Mouse (Mus musculus) kidney, adult 2 months (tissue): Measurements from ENCODE around the gene Mgat4b. TPM values are rescaled to one million over a fixed set of nuclear protein-coding genes. Genes with fewer than 3 reads are reported as not detected.

Experiments
- DNase-seq: peaks from one replicate; pipeline ENCODE4 v3.0.0; 2021
- H3K27ac ChIP-seq: fragments of 200-500 bp; 2 replicates; pipeline ENCODE4 v1.5.1; 2012; ENCODE audit warnings: low read depth, low read length, control low read depth, inconsistent platforms; ENCODE audit not compliant: insufficient read depth
- H3K27me3 ChIP-seq: fragments of 200-500 bp; replicated peaks from 2 replicates; pipeline ENCODE4 v1.6.1; 2012; ENCODE audit warnings: mild to moderate bottlenecking, moderate library complexity, low read length, inconsistent platforms; ENCODE audit not compliant: control insufficient read depth, insufficient read depth
- H3K36me3 ChIP-seq: fragments of 200-500 bp; 2 replicates; pipeline ENCODE4 v1.6.1; 2012; ENCODE audit warnings: mild to moderate bottlenecking, moderate library complexity, low read length, inconsistent platforms; ENCODE audit not compliant: control insufficient read depth, insufficient read depth
- H3K4me1 ChIP-seq: fragments of 200-500 bp; 2 replicates; pipeline ENCODE4 v1.6.1; 2011; ENCODE audit warnings: low read length; ENCODE audit not compliant: control insufficient read depth, insufficient read depth
- H3K4me3 ChIP-seq: fragments of 200-500 bp; 2 replicates; pipeline ENCODE4 v1.5.1; 2011; ENCODE audit warnings: mild to moderate bottlenecking, low read depth, low read length, control low read depth; ENCODE audit not compliant: insufficient read depth
- CTCF ChIP-seq: fragments of 200-500 bp; conservative IDR thresholded peaks from 2 replicates; pipeline ENCODE4 v1.5.1; 2011; ENCODE audit warnings: low read depth, mild to moderate bottlenecking, control low read depth, low read length, moderate library complexity, mixed read lengths; ENCODE audit not compliant: insufficient read depth, insufficient read length
- POLR2A ChIP-seq: fragments of 200-500 bp; IDR thresholded peaks from one replicate; pipeline ENCODE4 v1.6.1; 2011; ENCODE audit warnings: low read depth, low read length, control low read depth
- WGBS: fragments of 180-500 bp; shearing (Covaris S2); methylation state at CpG from one replicate; pipeline ENCODE4 v1.1.7; 2018; 5-methylcytosine and 5-hydroxymethylcytosine counted together
- polyA plus RNA-seq: library from polyadenylated mRNA; depleted of rRNA; stranded (reverse); fragments of >200 nt; gene quantifications from 2 replicates; pipeline ENCODE4 v1.2.3, GENCODE M21; 2012

Gene Mgat4b
- polyA plus RNA-seq, 1 experiment: 85.4 TPM

DNA sequence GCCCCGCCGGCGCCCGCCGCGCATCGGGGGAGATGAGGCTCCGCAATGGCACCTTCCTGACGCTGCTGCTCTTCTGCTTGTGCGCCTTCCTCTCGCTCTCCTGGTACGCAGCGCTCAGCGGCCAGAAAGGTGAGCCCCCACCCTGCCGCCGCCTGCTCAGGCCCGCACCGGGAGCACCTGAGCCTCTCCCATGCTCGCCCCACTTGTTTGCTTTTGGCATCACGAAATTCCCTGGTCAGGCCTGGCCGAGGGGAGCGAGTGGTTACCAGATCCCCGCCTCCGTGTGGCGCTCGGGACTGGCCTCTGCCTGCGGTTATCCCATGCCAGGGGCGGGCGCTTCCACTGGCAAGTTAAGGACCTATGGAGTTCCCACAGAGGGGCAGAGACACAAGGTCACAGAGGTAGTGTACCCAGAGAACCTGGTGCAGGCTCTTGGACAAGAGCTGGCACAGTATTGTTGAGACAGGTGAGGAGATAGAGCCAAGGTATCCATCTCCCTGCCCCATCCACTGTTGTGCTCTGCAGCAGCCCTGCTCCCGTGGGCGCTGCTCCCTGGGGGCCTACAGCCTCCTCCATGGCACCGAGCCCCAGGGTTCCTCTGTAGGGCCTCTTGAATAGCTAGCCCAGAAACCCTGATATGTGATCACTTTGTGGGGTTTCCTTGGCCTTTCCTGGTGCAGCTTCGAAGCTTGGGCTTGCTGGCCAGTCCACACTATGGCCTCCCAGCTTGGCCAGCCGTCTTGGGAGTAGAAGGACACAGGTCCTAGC lies 15.1 kb downstream of the Mgat4b start:
- H3K36me3 ChIP-seq: no peaks in the 10 kb centered on the region; the same call in 1 of the 2 replicates
- peak overlapping the region; percentile 80 for H3K27ac ChIP-seq
- peak; percentile 69 for DNase-seq
- no peaks in the 10 kb centered on the region for H3K27me3 ChIP-seq
- 2% methylated on average over 34 of the region's 34 CpGs for WGBS
- H3K4me3 ChIP-seq: peak overlapping the region; percentile 89
- TF ChIP-seq POLR2A: no peak
- no peak for TF ChIP-seq CTCF
- peaks cover 31% of the 10 kb centered on the region for H3K4me1 ChIP-seq

DNA sequence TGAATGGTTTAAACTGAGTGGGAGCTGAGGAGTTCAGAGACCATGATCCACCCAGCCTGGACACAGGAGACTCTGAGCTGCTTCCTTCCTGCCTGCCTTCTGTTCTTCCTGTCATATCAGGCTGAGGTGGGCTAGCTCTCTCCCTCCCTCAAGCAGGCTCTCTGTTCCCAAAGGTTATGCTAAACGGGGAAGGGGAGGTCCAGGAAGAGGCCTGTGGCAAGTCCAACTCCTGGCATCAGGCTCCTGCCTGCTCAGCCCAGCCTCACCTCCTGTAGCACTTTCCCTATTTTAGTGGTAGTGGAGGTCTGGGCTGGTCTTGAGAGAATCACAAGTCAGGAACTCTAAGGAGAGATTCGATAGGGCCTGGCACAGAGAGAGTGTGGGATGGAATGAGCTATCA lies 15.7 kb downstream of the Mgat4b start:
- Histone ChIP-seq H3K27ac (peak overlapping the region; percentile 80), H3K36me3 (no peaks in the 10 kb centered on the region; the same call in 1 of the 2 replicates), H3K4me1 (peaks cover 31% of the 10 kb centered on the region), H3K4me3 (peak overlapping the region; percentile 89), H3K27me3 (no peaks in the 10 kb centered on the region)
- no peak for TF ChIP-seq CTCF
- no peak for TF ChIP-seq POLR2A
- 5% methylated on average over 2 of the region's 2 CpGs for WGBS
- no peak for DNase-seq

GRCm38 (mm10) chr11:50227226-50227625 lies 16.5 kb downstream of the Mgat4b start:
- Histone ChIP-seq H3K4me1 (peaks cover 31% of the 10 kb centered on the region), H3K4me3 (peak overlapping the region; percentile 89; the same call in 1 of the 2 replicates), H3K36me3 (no peaks in the 10 kb centered on the region; the same call in 1 of the 2 replicates), H3K27me3 (no peaks in the 10 kb centered on the region), H3K27ac (peak overlapping the region; percentile 80)
- TF ChIP-seq POLR2A: no peak
- no peak for TF ChIP-seq CTCF
- WGBS: 45% methylated on average over 3 of the region's 3 CpGs
- peak; percentile 48 for DNase-seq

- TF ChIP-seq POLR2A (no peak), CTCF (no peak)
- Histone ChIP-seq H3K4me1 (peaks cover 31% of the 10 kb centered on the region), H3K36me3 (no peaks in the 10 kb centered on the region; the same call in 1 of the 2 replicates), H3K27ac (peak overlapping the region; percentile 14; the same call in 1 of the 2 replicates), H3K27me3 (no peaks in the 10 kb centered on the region), H3K4me3 (no peak overlapping the region)
- 42% methylated on average over 4 of the region's 4 CpGs for WGBS
- peak; percentile 65 for DNase-seq
Observed at GRCm38 (mm10) chr11:50227736-50228135, 17.0 kb downstream of the Mgat4b start.

DNA sequence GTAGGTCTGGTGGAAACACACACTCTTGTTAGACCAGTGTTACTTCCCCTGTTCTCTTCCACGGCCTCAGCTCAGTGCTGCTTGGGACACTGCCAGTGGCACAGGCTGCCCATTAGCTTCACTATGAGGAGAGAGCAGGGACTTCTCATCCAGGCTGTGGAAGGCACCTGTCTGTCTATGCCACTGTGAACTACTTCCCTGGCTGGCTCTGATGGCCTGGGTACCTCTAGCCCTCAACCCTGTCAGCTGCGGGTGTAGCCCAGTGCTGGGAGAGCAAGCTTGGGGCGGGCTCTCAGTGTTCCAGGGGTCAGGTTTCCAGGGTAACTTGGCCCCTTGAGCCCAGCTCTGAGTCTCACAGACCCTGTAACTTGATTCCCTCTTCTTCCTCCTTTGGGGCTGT lies 18.1 kb downstream of the Mgat4b start:
- TF ChIP-seq CTCF (no peak), POLR2A (no peak)
- no peak for DNase-seq
- Histone ChIP-seq H3K27ac (no peak overlapping the region), H3K4me3 (no peak overlapping the region), H3K36me3 (no peaks in the 10 kb centered on the region; the same call in 1 of the 2 replicates), H3K4me1 (peaks cover 31% of the 10 kb centered on the region), H3K27me3 (no peaks in the 10 kb centered on the region)
- WGBS: 34% methylated on average over 3 of the region's 3 CpGs

GRCm38 (mm10) chr11:50229252-50229910 lies 18.7 kb downstream of the Mgat4b start:
- H3K4me3 ChIP-seq: no peak overlapping the region
- DNase-seq: peak; percentile 59
- no peak overlapping the region for H3K27ac ChIP-seq
- peaks cover 2% of the 10 kb centered on the region; the same call in 1 of the 2 replicates for H3K36me3 ChIP-seq
- WGBS: 58% methylated on average over 7 of the region's 7 CpGs
- H3K4me1 ChIP-seq: peaks cover 31% of the 10 kb centered on the region
- TF ChIP-seq POLR2A: no peak
- no peak for TF ChIP-seq CTCF
- H3K27me3 ChIP-seq: no peaks in the 10 kb centered on the region

DNA sequence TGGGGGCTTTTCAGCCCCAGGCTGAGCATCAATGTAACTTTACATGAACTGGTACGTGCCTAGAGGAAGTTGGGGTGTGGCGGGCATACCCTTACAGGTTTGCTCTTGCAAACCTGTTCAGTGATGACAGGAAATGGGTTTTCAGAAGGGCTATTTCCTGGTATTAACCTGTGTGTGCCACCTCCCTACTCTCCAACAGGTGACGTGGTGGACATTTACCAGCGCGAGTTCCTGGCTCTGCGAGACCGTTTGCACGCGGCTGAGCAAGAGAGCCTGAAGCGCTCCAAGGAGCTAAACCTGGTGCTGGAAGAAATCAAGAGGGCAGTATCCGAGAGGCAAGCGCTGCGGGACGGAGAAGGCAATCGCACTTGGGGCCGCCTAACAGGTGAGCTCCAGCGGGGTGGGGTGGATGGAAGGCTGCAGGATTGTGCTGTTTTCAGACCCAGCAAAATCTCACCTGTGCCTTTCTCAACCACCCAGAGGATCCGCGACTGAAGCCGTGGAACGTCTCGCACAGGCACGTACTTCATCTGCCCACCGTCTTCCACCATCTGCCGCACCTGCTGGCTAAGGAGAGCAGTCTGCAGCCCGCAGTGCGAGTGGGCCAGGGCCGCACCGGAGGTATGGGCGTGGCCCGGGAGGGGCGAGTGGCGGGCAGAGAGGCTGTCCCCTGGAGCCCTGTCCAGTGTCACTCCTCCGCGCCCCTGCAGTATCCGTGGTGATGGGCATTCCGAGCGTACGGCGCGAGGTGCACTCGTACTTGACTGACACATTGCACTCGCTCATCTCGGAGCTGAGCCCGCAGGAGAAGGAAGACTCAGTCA lies 20.0 kb downstream of the Mgat4b start:
- WGBS: 63% methylated on average over 45 of the region's 45 CpGs

More for the DNA sequence above, 20.0 kb downstream of the Mgat4b start:
- TF ChIP-seq POLR2A (no peak), CTCF (no peak)
- no peak overlapping the region for H3K4me3 ChIP-seq
- H3K27ac ChIP-seq: no peak overlapping the region
- DNase-seq: no peak
- peaks cover 3% of the 10 kb centered on the region; the same call in 1 of the 2 replicates for H3K36me3 ChIP-seq
- H3K4me1 ChIP-seq: peaks cover 31% of the 10 kb centered on the region
- no peaks in the 10 kb centered on the region for H3K27me3 ChIP-seq
